ENCODE assay signal across 9 mouse cellular contexts in genomic region chr13:43173262-43173661, GRCm38 (mm10). TPM values are rescaled to one million over a fixed set of nuclear protein-coding genes. Genes with fewer than 3 reads are reported as not detected.
DNase-seq lines count a peak whose midpoint lies in the region; ATAC-seq and TF ChIP-seq lines count a peak whose summit lies in the region.
"Had no signal": no experiment of that assay in that cellular context is flagged by ENCODE, and none has a peak within 500 bp of the region (broad histone marks: within the 10 kb centered on the region; RNA-seq: fewer than 3 reads in every experiment).

No protein-coding gene starts in this region.

- no peak overlapping the region for H3K4me2 ChIP-seq in kidney, embryonic 16.5 days (replicated peaks; ENCODE audit: low read depth, low read length)
- H3K4me2 ChIP-seq in limb, embryonic 14.5 days (replicated peaks; ENCODE audit: low read depth, low read length, severe bottlenecking), result no peak overlapping the region
- no peak overlapping the region for H3K4me2 ChIP-seq in neural tube, embryonic 11.5 days (ENCODE audit: low read depth)
- H3K4me2 ChIP-seq: embryonic facial prominence, embryonic 12.5 days had no signal

- H3K4me1 ChIP-seq in kidney, embryonic 16.5 days (ENCODE audit: insufficient read depth, low read length), result peaks cover 6% of the 10 kb centered on the region
- H3K4me1 ChIP-seq in kidney, adult 2 months (ENCODE audit: control insufficient read depth, insufficient read depth, low read length), result no peaks in the 10 kb centered on the region
- H3K4me1 ChIP-seq in limb, embryonic 14.5 days (ENCODE audit: control insufficient read depth, insufficient read depth, low read length), result no peaks in the 10 kb centered on the region
- no peaks in the 10 kb centered on the region for H3K4me1 ChIP-seq in neural tube, embryonic 11.5 days (ENCODE audit: control insufficient read depth, insufficient read depth, low read length)
- H3K4me1 ChIP-seq in testis, adult 2 months (ENCODE audit: control insufficient read depth, insufficient read depth, low read length), result peaks cover 2% of the 10 kb centered on the region
- H3K4me1 ChIP-seq: embryonic facial prominence, embryonic 12.5 days had no signal

- DNase-seq in kidney, adult 11 months, result peak; percentile 63
- peak; percentile 76 for DNase-seq in cerebellum, adult 11-12 months
- DNase-seq in gastrocnemius, adult 2 months, result peak; percentile 70
- DNase-seq in kidney, adult 2 months, result peak; percentile 84
- DNase-seq in limb, embryonic 14.5 days (ENCODE audit: low spot score), result peak; percentile 76
- peak; percentile 73 for DNase-seq in neural tube, embryonic 11.5 days (ENCODE audit: low spot score)

- no peaks in the 10 kb centered on the region for H3K27me3 ChIP-seq in kidney, embryonic 16.5 days (ENCODE audit: insufficient read depth, low read length)
- no peaks in the 10 kb centered on the region for H3K27me3 ChIP-seq in kidney, adult 2 months (replicated peaks; ENCODE audit: control insufficient read depth, insufficient read depth, low read length)
- no peaks in the 10 kb centered on the region for H3K27me3 ChIP-seq in limb, embryonic 14.5 days (ENCODE audit: control insufficient read depth, insufficient read depth, low read length)
- no peaks in the 10 kb centered on the region for H3K27me3 ChIP-seq in neural tube, embryonic 11.5 days (ENCODE audit: control insufficient read depth, insufficient read depth, low read length)
- no peaks in the 10 kb centered on the region for H3K27me3 ChIP-seq in testis, adult 2 months (ENCODE audit: control insufficient read depth, insufficient read depth, low read length)
- H3K27me3 ChIP-seq: embryonic facial prominence, embryonic 12.5 days had no signal

- intact Hi-C loops in gastrocnemius, adult 2 months (cut with DNase I), result loop anchor here (5.0 to 10.0 kb wide), 2 partner anchors 312 to 564 kb away; partner anchors contain the start of gene Ranbp9

- no peak overlapping the region for H3K9ac ChIP-seq in kidney, embryonic 16.5 days (replicated peaks; ENCODE audit: low read length)
- H3K9ac ChIP-seq in limb, embryonic 14.5 days (ENCODE audit: low read depth, low read length, severe bottlenecking), result no peak overlapping the region
- no peak overlapping the region for H3K9ac ChIP-seq in neural tube, embryonic 11.5 days (ENCODE audit: low read length)
- H3K9ac ChIP-seq: embryonic facial prominence, embryonic 12.5 days had no signal

- peak; percentile 88 for TF ChIP-seq CTCF in gastrocnemius, adult 2 months (IDR thresholded peaks at IDR 0.05)
- TF ChIP-seq CTCF in kidney, adult 2 months (conservative IDR thresholded peaks at IDR 0.05; ENCODE audit: insufficient read depth, insufficient read length, low read depth, low read length), result peak; percentile 76
- TF ChIP-seq CTCF in testis, adult 2 months (IDR thresholded peaks at IDR 0.05; ENCODE audit: control insufficient read depth, insufficient read depth, insufficient replicate concordance, low read depth, low read length), result peak; percentile 60; the same call in 1 of the 2 replicates

- H3K9me3 ChIP-seq in kidney, embryonic 16.5 days (ENCODE audit: low read length), result no peaks in the 10 kb centered on the region
- H3K9me3 ChIP-seq in limb, embryonic 14.5 days (ENCODE audit: control insufficient read depth, low read length), result no peaks in the 10 kb centered on the region
- no peaks in the 10 kb centered on the region for H3K9me3 ChIP-seq in neural tube, embryonic 11.5 days (ENCODE audit: control insufficient read depth, low read length)
- H3K9me3 ChIP-seq: embryonic facial prominence, embryonic 12.5 days had no signal

- TF ChIP-seq POLR2A in kidney, adult 2 months (IDR thresholded peaks at IDR 0.05; ENCODE audit: low read depth, low read length), result no peak
- no peak for TF ChIP-seq POLR2A in limb, embryonic 14.5 days (IDR thresholded peaks at IDR 0.05; ENCODE audit: borderline replicate concordance, extremely low read depth, insufficient read depth, insufficient read length)
- no peak for TF ChIP-seq POLR2A in testis, adult 2 months (IDR thresholded peaks at IDR 0.05; ENCODE audit: control insufficient read depth, low read depth, low read length)

- no peak overlapping the region for H3K4me3 ChIP-seq in kidney, embryonic 16.5 days (ENCODE audit: low read length)
- H3K4me3 ChIP-seq in gastrocnemius, adult 2 months, result peak overlapping the region; percentile 23; the same call in 1 of the 2 replicates
- no peak overlapping the region for H3K4me3 ChIP-seq in kidney, adult 2 months (ENCODE audit: insufficient read depth, low read depth, low read length)
- H3K4me3 ChIP-seq in limb, embryonic 14.5 days (replicated peaks; ENCODE audit: low read length), result no peak overlapping the region
- no peak overlapping the region for H3K4me3 ChIP-seq in neural tube, embryonic 11.5 days (ENCODE audit: low read depth, low read length)
- no peak overlapping the region for H3K4me3 ChIP-seq in testis, adult 2 months (ENCODE audit: control insufficient read depth, low read depth, low read length)
- H3K4me3 ChIP-seq: embryonic facial prominence, embryonic 12.5 days had no signal

- peaks cover 3% of the 10 kb centered on the region; the same call in 1 of the 2 replicates for H3K36me3 ChIP-seq in kidney, embryonic 16.5 days (ENCODE audit: insufficient read depth, low read length)
- H3K36me3 ChIP-seq in kidney, adult 2 months (ENCODE audit: control insufficient read depth, insufficient read depth, low read length), result no peaks in the 10 kb centered on the region
- peaks cover 7% of the 10 kb centered on the region for H3K36me3 ChIP-seq in limb, embryonic 14.5 days (ENCODE audit: control insufficient read depth, insufficient read depth, low read length)
- H3K36me3 ChIP-seq in neural tube, embryonic 11.5 days (ENCODE audit: control insufficient read depth, insufficient read depth, low read length), result no peaks in the 10 kb centered on the region
- no peaks in the 10 kb centered on the region for H3K36me3 ChIP-seq in testis, adult 2 months (ENCODE audit: control insufficient read depth, insufficient read depth, low read length)
- H3K36me3 ChIP-seq: embryonic facial prominence, embryonic 12.5 days had no signal

- 15% methylated on average over 9 of the region's 9 CpGs for WGBS in kidney, embryonic 16.5 days
- 15% methylated on average over 9 of the region's 9 CpGs for WGBS in kidney, adult 2 months
- 16% methylated on average over 9 of the region's 9 CpGs for WGBS in limb, embryonic 14.5 days
- 18% methylated on average over 9 of the region's 9 CpGs for WGBS in neural tube, embryonic 11.5 days

- H3K27ac ChIP-seq in kidney, embryonic 16.5 days (ENCODE audit: low read length), result no peak overlapping the region
- no peak overlapping the region for H3K27ac ChIP-seq in gastrocnemius, adult 2 months
- no peak overlapping the region for H3K27ac ChIP-seq in kidney, adult 2 months (ENCODE audit: insufficient read depth, low read depth, low read length)
- H3K27ac ChIP-seq in limb, embryonic 14.5 days (replicated peaks; ENCODE audit: low read depth, low read length), result no peak overlapping the region
- H3K27ac ChIP-seq in neural tube, embryonic 11.5 days (ENCODE audit: low read depth, low read length), result no peak overlapping the region
- H3K27ac ChIP-seq in testis, adult 2 months (ENCODE audit: control insufficient read depth, insufficient read depth, low read depth, low read length), result no peak overlapping the region
- H3K27ac ChIP-seq: embryonic facial prominence, embryonic 12.5 days had no signal

- ATAC-seq in kidney, embryonic 16.5 days (ENCODE audit: low FRiP score, low TSS enrichment), result no peak
- ATAC-seq in limb, embryonic 14.5 days (ENCODE audit: low FRiP score, low read depth), result no peak
- no peak for ATAC-seq in neural tube, embryonic 11.5 days (ENCODE audit: insufficient read depth, low FRiP score, low TSS enrichment)

RNA-seq across cellular contexts. Expression of gene Tbc1d7, which starts 2.0 kb away (rescaled TPM):
- 57.3 and 58.0 TPM in 2 replicates for polyA plus RNA-seq in kidney, embryonic 16.5 days (2015; fragmentation: Nextera tagmentation; extraction: Ambion mirVana)
- total RNA-seq in gastrocnemius, adult 2 months (2021), result 10 to 100 TPM; 20.7 to 29.4 TPM
- 26.3 and 33.7 TPM in 2 replicates for polyA plus RNA-seq in kidney, adult 2 months (2012; rRNA removed)
- polyA plus RNA-seq in limb, embryonic 14.5 days (2012; rRNA removed), result 28.6 and 31.6 TPM in 2 replicates
- 52.4 and 57.0 TPM in 2 replicates for polyA plus RNA-seq in limb, embryonic 14.5 days (2014; fragmentation: Nextera tagmentation; extraction: Ambion mirVana)
- polyA plus RNA-seq in neural tube, embryonic 11.5 days (2014; fragmentation: Nextera tagmentation; extraction: Ambion mirVana), result 73.7 and 75.4 TPM in 2 replicates
- polyA plus RNA-seq in testis, adult 2 months (2012; rRNA removed), result 18.1 and 19.6 TPM in 2 replicates
